Mouse (Mus musculus) ES-E14 (cell line): ENCODE results near the gene Cradd.

Experiments used
- CHD2 ChIP-seq: IDR thresholded peaks from 2 replicates; pipeline ENCODE4 v1.6.1; 2014; ENCODE audit warnings: mild to moderate bottlenecking, low read depth, low read length, inconsistent platforms
- HCFC1 ChIP-seq: IDR thresholded peaks from 2 replicates; pipeline ENCODE4 v1.6.1; 2012; ENCODE audit warnings: low read length, inconsistent platforms, borderline replicate concordance; ENCODE audit not compliant: insufficient read depth
- MAFK ChIP-seq: IDR thresholded peaks from 2 replicates; pipeline ENCODE4 v1.6.1; 2014; ENCODE audit warnings: mild to moderate bottlenecking, low read depth, low read length, inconsistent platforms; ENCODE audit not compliant: insufficient read depth
- ZC3H11A ChIP-seq: IDR thresholded peaks from 2 replicates; pipeline ENCODE4 v1.6.1; 2012; ENCODE audit warnings: low read depth, mild to moderate bottlenecking, inconsistent platforms, low read length, borderline replicate concordance

- TF ChIP-seq ZC3H11A (no peak), CHD2 (no peak), HCFC1 (no peak), MAFK (no peak)
Observed at GRCm38 (mm10) chr10:95319001-95319400, 4.9 kb downstream of the Cradd start.
